Mouse (Mus musculus) natural killer cell, adult 2 months (primary cell): Measurements from ENCODE around the gene Ubtd2.
A peak's percentile ranks its signal among the peaks of the same experiment; 100 is the strongest.

ENCODE experiments used
- DNase-seq, 2 experiments: peaks; one replicate each; pipeline ENCODE4 v3.0.0; 2022; ENCODE audit warnings: low spot score in 2 of 2

Ubtd2 gene

DNA sequence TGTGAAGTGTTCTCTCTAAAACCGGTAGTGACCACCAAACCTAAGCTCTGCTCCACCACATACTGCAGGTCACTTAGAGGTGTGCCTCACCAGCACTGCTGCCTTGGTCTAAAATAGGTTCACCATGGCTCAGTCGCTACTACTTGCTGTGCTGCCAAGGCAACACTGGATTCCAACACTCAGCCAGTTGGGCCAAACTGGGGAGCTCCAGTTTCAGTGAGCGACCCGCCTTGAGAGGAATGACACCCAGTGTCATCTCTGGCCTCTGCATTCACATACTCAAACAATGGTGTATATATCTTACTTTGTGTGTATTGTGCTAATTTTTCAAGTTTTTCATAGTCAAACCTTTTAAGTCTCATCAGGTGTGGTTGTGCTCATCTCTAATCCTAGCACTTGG lies 63.6 kb downstream of the Ubtd2 start:
- DNase-seq, result no peak

DNA sequence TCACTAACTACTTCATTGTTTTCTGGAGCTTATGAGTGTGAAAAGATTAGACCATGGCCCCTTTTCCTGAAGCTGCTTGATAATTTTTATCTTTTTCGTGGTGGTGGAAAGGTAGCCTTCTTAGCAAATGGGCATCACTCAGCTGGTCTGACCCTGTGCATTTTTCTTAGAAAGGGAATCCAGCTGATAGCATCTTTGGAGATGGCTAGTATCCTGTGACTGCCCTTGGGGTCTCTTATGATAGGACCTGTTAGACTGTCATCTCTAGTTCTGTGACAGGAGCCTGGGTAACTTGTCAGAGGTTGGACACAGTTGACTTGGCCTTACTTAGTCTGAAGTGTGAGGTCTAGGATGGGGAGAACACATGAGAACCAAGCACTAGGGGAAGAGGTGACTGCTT lies 64.2 kb downstream of the Ubtd2 start:
- no peak for DNase-seq

DNA sequence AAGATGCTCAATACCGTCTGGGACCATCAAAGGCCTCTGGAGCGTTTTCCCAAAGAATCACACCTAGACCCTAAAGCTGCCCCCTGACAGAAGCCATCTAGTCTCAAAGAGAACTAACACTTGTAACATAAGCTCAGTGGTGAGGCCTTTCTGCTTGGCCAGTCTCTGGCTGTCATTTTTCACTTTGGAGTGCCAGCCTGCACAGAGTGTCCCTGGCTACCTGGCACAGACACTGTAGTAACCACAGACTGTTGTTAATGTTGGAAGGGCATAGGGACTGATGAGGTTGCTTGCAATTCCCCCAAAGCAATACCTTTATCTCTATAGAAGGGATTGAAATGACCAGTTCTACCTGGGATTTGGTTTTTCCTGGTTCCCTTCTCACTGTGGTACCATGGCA lies 66.1 kb downstream of the Ubtd2 start:
- DNase-seq, result no peak

DNA sequence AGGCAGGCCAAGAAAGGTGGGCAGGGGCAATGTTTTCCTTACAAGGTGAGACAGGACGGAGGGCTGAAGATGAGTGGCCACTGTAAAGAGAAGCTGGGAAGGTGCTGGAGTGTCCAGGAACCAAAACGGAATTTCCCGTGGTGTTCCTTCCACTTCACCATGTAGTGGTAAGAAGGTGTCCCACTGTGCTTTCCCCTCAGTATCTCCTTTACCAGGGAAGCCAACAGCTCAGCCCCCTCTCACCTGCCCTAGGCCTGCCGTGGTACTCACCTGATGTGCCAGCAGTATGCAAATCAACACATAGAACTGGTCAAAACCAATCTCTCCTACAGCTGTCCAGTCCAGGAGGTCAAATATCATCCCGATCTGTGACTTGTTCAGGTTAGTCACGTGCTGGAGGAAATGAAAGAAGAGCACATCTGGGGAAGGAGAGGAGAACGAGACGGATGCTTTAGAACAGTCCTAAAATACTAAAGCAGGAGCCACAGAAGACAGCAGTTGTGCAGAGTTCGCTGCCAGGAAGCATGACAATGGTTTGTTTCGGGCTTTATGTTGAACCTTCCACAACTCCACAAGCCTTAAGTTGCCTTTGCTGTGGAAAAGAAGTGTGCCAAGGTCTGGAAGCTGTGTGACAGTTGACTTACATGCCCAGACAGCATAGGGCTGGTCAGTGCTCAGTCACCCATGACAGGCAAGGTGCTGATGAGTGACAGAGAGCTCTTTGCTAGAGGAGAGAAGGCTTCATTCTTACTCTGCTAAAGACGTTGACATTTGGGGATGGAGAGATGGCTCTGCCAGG lies 69.2 kb downstream of the Ubtd2 start:
- DNase-seq, result no peak

DNA sequence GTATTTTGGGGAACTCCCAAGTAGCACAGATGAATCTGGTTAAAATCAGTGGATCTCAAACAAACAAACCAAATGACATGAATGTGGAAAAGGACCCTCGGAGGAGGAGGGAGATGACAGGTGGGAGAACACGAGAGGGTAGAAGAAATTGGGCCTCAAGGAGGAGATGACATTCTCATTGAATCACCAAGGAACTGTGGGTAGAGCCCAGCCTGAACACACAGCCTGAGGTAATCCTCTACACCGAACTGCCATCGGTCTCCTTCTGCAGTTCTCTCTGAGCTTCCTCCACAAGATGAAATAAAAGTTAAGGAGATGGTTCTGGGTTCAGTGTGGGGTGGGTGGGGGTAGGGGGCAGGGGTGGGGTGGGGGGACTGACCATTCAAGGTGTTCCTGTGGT lies 71.8 kb downstream of the Ubtd2 start:
- no peak for DNase-seq

DNA sequence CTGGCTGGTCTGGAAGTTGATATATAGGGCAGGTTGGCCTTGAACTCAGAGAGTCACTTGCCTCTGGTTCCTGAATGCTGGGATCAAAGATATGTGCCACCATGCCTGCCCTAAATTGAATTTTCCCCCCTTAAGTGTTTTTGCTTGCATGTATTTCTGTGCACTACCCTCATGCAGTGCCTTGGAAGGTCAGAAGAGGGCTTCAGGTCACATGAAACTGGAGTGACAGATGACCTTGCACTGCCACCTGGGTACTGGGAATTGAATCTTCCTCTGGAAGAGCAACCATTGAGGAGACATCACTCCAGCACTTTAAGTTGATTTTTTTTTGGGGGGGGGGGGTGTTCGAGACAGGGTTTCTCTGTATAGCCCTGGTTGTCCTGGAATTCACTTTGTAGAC lies 75.0 kb downstream of the Ubtd2 start:
- DNase-seq, result no peak

DNA sequence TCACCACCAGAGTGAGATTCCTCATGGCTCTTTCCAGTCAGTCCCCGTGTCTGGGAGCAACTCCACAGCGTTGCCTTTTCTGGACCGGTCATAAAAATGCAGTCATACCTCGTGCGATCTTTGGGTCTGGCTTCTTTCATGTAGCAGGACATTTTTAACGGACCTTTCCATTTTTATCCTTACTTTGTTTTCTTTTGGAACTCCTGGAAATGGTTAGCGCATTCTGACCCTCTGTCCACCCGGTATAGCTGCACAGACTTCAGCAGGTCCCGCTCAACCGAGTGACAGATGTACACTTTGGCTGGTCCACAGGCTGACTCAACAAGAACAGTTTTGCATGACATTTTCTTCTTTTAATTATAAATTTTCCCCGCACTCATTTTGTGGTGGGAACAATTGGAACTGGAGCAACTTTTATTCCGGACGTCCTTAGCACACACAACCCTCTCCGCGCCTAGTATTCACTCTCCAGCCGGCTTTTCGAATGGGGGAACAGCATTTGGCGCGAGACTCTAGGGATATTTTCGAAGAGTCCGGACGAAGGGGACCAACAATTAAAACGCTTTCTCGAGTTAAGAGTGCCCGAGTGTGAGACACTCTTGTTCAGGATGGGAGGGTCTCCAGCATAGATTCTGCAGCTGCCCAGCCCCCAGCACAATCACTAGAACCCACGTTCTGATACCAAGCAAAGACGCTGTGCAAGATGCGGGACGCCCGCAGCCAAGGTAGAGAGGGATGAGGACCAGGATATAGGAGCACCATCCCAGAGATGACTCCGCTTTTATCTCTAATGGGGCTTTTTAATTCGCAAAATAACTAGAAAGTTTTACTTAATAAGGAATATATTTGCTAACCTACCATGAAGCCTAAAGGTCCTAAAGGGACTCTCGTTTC lies 76.9 kb downstream of the Ubtd2 start, which contains the start of gene Efcab9:
Gene Efcab9 (minus strand): TSS at position 211 of the 894 bp plus-strand sequence.
- DNase-seq, result no peak

DNA sequence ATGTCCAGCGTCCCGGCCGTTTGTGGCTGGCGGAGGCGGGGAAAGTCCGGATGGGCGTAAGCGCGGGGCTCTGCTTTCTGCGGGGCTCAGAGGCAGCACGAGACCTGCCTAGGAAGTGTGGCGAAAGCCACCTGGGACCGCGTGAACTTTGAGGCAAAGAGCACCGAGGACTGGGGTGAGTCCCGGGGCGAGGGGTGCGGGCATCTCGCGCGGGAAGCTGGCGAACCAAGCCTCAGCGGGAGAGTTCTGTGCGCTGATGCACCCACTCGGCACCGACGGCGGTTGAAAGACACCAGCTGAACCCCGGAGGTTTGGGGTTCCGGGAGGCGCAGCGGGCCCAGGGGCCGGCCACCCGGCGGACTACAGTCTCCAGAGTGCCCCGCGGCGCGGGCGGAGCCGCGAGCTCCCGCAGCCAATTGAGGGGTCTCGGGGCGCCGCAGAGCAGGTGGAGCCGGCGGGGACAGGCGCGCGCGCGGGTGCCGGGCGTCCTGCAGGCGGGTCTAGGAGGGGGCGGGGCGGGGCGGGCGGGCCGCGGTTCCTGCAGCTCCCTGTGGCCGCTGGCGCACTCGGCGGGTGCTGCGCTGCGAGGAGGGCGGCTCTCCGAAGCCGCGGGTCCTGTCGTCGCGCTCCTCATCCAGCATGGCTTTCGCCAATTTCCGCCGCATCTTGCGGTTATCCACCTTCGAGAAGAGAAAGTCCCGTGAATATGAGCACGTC lies 77.8 kb downstream of the Ubtd2 start, which contains the start of gene Stk10:
Gene Stk10 (plus strand): TSS at position 541 of the 717 bp plus-strand sequence.
- peak; percentile 82 to 88 for DNase-seq

DNA sequence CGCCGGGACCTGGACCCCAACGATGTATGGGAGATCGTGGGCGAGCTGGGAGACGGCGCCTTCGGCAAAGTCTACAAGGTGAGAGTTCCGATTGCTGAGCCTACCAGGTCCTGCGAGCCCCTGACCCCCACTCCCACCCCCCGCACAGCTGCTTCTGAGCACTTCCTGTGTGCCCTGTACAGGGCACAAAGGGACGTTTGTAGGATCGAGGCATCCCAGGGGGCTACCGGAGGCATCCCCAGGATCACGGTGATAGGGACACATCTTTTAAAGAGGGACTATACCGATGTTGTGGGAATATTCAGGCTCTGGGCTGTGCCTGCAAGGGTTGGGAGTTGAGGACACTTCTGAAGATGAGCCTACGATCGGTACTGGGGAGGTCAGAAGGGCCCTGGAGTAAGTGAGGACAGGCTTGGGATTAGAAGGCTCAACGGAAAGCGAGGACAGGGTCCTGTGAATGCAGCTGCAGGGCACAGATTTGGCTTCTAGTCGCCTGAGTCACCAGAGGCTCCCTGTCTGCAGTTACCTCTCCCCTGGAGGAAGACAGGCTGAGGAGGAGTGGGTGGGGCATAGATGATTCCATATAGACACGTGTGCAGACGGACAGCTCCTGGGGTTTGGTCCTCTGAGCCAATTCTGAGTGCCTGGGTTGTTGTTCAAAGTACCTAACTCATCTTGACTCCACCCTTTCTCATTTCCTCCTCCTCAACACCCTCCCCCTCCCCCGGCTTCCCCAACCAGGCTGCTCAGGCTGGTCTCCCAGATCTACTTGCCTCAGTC lies 78.5 kb downstream of the Ubtd2 start:
- DNase-seq, result peak; percentile 62 to 72

DNA sequence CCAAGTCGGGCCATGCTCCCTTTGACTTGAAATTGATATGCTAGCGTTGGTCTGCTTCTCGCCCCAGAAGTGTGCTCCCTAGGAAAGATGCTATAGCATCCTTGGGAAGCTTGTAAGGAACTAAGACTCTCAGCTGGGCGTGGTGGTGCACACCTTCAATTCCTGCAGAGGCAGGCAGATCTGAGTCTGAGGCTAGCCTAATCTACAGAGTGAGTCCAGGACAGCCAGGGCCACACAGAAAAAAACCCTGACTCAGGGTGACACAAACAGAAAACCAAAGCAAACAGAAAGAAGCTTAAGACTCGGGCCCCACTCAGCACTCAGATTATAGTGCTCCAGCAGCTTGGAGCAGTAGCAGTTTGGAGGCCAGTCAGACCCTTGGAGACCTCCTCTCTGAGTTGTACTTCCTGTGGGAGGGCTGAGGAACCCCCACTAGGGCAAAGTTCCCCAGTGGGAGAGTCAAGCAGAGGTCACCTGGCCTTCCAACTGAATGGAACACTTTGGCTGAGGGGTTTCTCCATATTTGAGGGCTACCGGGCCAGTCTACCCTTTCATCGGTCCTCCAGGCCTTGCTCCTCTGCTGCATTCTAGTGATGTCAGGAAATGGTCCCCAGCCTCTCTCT lies 79.4 kb downstream of the Ubtd2 start:
- no peak for DNase-seq

DNA sequence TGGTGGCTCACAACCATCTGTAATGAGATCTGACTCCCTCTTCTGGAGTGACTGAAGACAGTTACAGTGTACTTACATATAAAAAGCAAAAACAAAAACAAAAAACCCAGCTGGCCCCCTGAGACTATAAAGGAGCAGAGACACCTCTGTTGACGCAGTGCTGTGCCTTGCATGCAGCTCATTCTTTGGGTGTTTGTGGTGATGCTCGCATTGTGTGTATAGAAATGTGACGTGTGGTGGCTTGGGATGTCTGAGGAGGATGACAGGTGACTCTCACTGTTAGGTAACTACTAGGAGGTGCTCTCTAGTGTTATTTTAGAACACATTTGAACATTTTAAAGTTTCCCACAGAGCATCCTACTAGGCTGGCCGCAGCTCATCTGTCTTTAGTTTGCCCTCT lies 80.5 kb downstream of the Ubtd2 start:
- DNase-seq, result no peak

DNA sequence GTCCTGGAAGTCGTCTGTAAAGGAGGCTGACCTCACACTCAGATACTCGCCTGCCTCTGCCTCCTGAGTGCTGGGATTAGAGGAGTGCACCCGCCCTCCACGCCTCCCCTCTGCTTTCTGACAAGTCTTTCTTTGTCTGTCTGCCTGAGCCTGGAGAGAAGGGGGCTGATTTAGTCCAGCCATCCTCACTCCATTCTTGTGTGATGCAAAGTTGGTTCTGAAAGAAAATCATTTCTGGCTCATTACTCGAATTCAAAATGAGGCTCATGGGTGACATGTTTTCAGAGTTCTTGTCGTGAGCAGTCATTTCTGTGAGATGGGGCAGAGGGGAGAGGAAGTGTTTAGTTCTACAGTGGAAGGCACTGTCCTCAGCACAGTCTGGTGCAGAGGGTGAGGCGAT lies 81.8 kb downstream of the Ubtd2 start:
- no peak for DNase-seq

DNA sequence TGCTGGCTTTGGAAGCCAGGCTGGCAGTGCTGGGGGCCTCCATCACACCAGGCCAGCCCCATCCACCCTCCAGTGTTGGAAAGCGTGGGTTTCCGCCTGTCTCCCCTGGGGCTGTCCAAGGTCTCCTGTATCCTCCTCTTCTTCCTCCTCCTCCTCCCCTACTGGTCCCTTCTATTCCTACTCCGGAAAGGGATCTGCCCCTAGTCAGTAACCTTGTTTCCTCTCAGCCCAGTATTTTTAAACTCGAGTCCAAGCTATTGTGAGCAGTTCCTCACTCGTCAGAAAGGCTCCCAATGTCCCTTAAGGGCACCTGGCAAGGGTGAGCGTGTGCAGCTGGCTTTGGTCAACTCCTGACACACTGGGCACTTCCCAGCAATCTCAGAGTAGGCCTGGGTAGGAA lies 83.3 kb downstream of the Ubtd2 start:
- DNase-seq, result no peak

DNA sequence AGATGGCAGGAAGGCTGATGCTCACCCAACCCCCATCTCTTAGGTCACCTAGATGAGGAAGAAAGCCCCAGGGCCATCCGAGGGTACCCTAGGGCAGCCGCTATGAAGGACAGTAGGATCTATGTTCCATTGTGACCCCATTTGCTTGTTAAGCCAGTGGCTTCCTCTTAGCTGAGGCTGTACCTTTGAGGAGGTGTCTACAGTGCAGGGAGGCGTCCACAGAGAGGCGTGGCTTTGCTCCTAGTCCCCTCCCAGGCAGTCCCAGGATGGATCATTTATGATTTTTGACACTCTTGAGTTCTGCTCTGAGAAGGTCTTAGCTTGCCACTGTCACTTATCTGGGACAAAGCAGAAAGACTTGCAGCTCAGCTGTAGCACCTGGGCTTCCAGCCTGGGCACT lies 83.7 kb downstream of the Ubtd2 start:
- no peak for DNase-seq

DNA sequence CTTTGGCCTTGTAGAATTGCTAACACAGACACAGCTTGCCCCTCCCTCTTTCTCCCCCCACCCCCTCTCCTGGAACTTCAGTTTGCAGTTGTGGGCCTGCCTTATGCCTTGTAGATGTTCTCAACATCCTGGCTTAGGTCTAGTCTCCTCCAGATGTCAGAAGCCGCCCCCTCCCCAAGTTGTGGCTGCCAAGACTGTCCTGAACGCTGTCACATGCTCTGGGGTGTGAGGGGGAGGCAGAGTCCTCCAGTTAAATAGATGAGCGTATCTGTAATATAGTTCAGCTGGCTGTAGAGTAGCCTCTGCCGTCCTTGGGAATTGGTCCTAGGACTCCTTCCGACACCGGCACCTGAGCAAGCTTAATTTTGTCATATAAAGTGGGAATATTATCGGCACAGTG lies 84.5 kb downstream of the Ubtd2 start:
- DNase-seq, result no peak

DNA sequence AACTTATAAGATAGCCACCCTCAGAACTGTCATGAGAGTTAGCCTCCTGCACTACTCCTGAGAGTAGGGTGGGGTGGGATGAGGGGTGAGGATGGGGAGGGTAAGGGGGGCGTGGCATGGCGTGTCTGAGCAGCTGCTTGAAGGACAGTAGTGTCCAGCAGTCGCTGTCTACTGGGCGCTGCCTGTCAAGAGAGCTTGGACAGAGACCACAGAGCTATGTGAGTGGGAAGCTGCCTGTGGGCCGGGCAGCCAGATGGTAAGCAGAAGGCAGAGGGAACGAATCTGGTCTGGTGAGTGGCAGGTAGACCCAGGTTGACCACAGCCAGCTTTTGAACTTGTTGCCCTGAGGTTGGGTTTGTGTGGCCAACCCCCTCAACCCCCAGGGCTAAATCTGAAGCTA lies 85.3 kb downstream of the Ubtd2 start:
- no peak for DNase-seq

DNA sequence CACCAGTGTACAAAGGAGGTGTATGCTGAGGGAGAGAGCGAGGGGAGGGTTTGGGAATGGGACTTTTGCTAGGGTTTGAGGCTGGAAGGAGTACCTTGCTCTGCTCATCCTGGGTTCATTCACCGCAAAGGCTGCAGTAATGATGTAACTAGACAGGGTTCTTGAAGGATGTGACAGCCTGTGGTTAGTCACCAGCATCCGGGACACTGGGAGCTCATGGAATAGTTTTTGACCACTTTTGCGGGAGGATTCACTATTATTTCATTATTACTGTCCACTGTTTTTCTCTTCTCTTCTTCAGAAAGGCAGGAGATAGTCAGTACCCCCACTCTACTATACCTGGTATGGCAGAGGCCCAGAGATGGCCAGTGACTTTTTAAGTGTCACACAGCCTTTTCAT lies 87.0 kb downstream of the Ubtd2 start:
- no peak for DNase-seq

DNA sequence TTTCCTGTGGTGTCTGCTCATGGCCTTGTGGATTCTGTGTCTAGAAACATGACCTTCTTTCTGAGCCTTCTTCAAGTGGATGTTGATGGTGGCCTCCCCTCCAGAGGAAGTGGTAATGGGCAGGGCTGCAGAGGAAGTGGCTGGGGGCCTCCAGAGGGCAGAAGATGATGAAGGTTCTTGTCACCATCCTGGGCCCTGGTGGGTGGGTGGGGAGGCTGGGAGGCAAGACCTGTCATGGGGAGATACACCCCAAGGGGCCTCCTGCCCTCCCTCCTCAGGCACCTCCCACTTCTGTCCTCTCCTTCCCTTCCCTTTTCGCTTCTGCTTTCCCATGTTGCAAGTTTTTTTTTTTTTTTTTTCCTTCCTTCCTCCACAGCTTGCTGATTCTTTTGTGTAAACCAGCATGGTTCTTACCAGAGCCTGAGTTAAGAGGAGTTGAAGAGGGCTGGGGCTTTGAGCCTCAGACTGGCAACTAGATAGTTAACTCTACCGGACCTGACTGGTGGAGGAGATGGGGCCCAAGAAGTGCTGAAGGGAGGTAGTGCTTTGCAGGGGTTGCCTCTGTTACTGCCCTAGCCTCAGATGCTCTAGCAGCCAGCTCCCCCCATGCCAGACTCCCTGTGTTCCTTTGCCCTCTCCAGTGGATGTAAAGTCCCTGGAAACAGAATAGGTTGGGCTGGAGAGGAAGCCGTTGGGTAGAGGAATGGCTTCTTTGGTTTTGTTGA lies 87.7 kb downstream of the Ubtd2 start:
- peak; percentile 85 to 86 for DNase-seq

DNA sequence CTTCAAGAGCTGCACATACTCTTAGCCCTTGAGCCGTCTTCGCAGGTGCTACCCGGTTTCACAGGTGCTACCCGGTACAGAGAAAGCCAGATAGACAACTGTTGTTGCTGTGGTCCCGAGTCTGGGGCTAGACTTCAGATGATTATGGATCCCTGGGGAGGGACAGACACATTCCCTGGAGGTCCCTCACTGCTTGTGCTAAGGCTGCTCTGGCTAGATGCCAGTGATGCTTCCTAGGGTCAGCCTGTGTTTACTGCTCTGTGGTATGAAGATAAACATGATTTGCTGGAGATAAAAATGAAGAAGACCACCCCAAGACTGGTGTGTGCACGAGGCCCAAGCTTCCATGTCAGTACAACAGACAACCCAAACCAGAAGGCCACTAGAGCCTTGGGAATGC lies 88.9 kb downstream of the Ubtd2 start:
- no peak for DNase-seq

DNA sequence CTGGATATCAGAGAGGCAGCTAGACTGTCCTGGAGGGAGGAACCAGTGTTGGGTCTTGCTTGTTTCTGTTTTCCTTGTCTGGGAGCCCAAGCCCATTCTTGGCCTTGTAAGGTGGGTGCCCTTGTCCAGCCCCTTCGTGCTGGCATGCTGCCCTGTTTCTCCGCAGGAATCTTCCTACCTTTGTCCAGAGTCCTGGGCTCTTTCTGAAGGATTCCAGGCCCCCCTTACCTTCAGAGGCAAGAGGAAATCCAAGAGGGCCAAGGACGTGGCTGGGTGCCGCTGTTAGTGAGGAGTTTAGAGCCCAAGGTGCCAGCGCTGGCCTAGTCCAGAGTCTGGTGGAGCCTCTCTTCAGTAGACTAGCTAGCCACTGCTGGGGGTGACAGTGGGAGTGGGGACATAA lies 89.3 kb downstream of the Ubtd2 start:
- no peak for DNase-seq
